Mouse (Mus musculus) naive thymus-derived CD4-positive, alpha-beta T cell, adult 2 months (primary cell): ENCODE results near the gene Zfand3.

Experiments used
- DNase-seq: peaks from one replicate; pipeline ENCODE4 v3.0.0-alpha.2; 2011; ENCODE audit warnings: low read depth

Gene Zfand3

DNA sequence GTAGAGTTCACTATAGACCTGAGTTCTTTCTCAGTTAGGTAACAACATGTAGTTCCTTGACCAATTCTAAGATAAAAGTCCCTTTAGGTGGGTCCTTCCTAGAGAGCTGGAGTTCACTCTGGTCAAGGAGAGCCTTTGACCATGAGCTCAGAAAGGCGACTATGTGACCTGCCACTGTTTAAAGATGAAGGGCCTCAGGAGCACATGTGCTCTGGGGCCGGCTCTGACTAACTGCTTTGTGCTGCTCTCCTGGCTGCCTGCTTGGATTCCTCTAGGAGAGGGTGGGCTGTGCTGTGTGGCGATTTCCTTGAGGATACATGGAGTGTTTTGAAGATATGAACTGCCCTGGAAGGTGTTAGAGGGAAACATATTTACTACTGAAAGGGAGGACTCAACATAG is 189.6 kb downstream of the Zfand3 start:
- DNase-seq, result no peak

- no peak for DNase-seq
Measured at GRCm38 (mm10) chr17:30194629-30195445, 190.3 kb downstream of the Zfand3 start.

DNA sequence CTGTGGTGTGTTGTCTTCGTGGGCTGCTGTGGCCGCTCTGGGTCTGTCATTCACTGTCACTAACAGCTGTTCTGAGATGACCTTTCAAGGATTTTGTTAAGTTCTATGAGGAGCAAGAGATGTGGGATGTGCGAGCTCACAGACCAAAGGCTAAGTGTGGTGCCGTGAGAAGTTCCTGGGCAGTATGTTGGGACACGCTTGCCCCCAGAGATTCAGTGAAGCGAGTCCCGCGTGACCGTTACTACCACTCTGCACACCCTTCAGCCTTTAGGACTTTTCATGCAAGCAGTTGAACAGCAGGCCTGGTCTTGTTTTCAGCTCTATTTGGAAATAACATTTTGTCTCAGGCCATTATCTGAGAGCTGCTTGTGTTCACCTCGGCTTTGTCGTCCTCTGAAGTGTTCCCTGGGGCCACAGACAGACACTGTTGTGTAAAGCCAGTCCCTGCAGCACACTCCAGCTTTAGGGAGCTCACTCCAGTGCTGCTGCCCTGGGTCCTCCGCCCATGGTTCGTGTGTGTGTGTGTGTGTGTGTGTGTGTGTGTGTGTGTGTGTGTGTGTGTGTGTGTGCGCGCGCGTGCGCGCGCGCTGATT is 191.2 kb downstream of the Zfand3 start:
- DNase-seq, result no peak

DNA sequence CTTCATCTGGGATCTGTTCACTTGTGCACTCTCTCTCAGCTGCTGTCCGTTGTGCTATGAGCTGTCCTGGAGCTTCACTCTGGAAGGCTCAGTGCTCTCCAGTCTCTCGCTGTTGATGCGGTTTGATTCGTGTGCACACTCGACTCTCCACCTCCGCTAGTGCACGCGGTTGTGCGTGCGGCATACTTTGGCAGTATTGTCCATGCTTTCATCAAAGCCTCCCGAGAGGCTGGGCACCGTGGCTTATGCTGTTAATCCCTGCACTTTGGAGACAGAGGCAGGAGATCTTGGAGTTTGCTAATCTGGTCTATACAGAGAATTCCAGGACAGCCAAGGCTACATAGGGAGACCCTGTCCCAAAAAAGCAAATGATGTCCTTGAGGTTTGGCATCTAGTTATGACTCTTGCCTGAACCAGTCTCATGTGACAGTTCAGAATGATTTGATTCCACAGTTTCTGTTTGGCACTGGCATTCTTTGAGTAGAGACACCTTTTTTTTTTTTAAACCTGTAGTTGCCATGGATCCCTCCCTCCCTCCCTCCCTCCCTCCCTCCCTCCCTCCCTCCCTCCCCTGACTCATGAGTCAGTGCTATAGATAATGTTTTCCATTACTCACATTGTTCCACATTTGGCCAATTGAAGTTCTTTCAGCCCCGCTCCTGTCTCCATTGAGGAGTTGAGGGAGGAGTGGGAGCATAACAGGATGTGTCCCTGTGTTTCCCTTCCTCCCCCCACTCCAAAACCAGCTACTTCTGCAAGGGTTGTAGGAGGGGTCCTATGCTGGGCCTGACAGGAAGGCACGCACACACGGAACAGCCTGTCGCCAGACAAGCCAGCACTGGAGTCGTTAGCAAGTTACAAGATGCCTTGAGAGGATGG is 192.1 kb downstream of the Zfand3 start:
- peak; percentile 60 for DNase-seq

- DNase-seq, result peak; percentile 68
Measured at GRCm38 (mm10) chr17:30197280-30198030, 192.9 kb downstream of the Zfand3 start.

GRCm38 (mm10) chr17:30198422-30198821 is 193.9 kb downstream of the Zfand3 start:
- DNase-seq, result no peak

GRCm38 (mm10) chr17:30199374-30200247 is 195.1 kb downstream of the Zfand3 start:
- peak; percentile 52 for DNase-seq

DNA sequence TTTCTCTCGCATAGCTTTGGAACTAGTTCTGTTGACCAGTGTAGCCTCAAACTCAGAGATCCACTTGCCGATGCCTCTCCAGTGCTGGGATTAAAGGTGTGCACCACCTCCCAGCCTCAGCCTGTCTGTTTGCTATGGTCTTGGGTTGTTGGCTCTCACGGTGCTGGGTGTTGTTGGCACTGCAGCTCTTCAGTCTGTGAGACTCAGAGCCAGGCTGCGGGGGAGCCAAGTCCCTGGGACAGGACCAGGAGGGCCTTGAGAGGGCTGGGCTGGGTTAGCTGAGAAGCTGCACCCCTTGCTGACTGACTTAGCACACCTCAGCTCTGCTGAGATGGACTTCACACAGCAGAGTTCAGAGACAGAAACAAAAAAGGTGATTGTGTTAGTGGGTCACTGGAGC is 195.8 kb downstream of the Zfand3 start:
- no peak for DNase-seq

DNA sequence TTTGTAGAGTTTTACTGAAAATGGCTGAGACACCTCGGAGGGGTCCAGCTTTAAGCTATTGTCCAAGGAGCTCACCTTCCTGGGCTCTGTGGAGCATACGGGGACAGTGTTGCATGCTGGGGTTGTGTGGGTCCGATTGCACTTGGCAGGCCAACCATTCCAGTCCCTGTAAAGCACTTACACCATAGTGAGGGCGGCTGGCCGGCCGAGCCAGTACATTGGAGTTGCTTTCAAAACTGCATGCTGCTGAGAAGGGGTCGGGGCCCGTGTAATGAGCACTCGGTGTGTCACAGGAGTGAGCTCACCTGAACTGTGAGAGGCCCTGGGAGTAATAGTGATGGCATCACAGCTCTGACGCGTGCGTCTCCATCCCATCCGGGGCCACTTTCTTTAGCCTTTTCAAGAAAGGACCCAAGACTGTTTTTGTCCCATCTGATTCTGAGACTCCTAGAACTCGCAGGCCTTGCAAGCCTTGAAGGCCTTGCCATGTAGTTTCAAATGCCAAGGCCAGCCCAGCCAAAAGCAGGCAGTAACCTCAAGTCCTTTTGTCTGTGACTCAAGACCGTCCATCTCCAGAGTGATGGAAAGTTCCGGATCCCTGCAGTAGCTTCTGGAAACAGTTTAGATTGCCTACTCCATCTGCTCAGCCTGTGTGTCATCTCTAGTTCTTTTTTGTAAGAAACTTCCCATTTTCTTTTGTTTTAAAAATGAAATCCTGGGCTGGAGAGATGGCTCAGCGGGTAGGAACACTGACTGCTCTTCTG is 200.7 kb downstream of the Zfand3 start:
- DNase-seq, result no peak

DNA sequence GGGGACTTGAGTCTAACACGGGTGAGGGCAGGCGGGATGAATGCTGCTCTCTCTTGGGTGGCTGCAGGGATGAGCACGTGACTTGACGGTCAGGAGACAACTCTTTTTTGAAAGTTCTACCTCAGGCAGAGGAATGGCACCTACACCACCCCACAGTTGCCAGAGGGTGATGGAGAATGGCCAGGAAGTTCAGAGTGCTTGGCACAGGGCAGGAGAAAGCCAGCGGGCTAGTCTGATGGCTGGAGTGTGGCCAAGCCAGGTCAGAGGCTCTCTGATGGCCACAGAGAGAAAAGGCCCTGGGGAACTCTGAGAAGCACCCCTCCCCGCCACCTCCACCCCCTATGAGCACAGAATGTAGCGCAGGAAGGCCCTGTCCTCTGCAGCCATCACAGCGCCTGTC is 205.7 kb downstream of the Zfand3 start:
- DNase-seq, result no peak

- DNase-seq, result no peak
Measured at GRCm38 (mm10) chr17:30210936-30211335, 206.4 kb downstream of the Zfand3 start.

DNA sequence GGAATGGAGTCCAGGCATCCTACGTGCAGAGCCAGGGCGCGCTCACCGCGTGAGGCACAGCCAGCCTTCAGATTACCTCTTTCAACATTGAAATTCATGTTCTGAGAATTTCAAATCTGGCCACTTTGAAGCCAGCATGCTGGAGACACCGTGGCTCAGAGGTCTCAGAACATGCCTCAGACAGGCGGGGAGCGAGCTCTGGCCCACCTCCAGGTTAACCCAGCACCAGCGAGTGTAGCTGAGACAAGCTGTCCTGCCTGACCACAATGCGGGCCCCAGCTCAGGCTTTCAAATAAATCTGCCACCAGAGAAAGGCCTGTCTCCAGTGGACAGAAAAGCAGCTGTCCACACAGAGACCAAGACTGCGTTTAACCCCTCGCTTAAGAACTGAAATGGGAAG is 208.1 kb downstream of the Zfand3 start:
- DNase-seq, result no peak

- DNase-seq, result no peak
Measured at GRCm38 (mm10) chr17:30213371-30213770, 208.8 kb downstream of the Zfand3 start.

- DNase-seq, result no peak
Measured at GRCm38 (mm10) chr17:30214393-30214792, 209.9 kb downstream of the Zfand3 start.

GRCm38 (mm10) chr17:30215741-30216140 is 211.2 kb downstream of the Zfand3 start:
- no peak for DNase-seq

GRCm38 (mm10) chr17:30221677-30222076 is 217.1 kb downstream of the Zfand3 start:
- no peak for DNase-seq

DNA sequence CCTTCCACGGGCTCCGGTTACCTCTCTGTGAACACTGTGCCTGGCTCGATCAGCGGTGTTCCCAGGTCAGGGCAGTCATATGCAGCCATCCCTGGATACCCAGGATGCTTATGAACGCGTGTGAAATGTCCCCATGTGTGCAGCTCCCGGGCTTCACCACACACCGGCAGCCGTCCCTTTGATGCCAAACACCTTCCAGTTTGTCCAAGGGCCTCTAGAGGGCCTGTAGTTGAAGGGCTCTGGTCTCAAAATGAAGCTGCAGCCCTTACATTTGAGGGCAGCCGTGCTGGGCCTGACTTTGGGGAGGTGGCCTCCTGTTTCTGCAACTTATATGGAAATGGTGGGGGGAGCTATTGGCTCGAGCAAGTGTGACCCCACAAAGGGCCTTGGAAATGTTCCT is 217.8 kb downstream of the Zfand3 start:
- no peak for DNase-seq

- no peak for DNase-seq
Measured at GRCm38 (mm10) chr17:30222837-30223236, 218.3 kb downstream of the Zfand3 start.

DNA sequence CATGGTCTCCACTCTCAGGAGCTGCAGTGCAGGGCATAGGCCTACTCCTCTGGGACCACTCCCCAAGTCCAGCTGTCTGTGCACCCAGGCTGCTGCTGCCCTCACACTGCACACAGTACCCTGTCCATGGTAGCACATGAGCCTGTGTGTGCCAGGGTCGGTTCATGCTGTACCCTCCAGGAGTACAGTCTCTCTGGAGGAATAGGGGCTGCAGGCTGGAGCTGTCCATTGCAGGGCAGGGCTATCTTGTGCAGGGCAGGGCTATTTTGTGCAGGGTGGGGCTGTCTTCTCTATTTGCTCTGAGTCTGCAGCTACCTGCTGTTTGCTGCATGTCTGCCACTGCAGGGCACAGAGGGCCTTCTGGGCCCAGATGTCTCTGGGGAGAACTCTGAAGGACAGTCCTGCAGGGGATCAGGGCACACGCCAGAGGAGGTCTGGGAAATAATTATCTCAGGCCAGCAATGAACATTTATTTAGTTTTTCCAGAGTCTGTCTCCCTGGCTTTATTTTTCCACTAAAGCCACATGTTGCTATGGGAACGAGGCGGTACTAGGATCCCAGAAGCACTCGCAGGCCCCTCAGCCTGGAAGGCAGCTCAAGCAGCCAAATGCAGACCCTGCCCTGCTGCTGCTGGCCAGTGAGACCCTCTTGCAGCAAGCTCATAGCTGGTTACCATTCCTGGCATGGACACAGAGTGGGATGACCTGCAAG is 220.7 kb downstream of the Zfand3 start:
- no peak for DNase-seq
